Mouse (Mus musculus) retina, postnatal 7 days (tissue): ENCODE results near the gene Krt15.

Experiments
- DNase-seq: peaks from one replicate; pipeline ENCODE4 v3.0.0-alpha.2; 2012; ENCODE audit warnings: low read depth, low spot score

Gene Krt15

DNA sequence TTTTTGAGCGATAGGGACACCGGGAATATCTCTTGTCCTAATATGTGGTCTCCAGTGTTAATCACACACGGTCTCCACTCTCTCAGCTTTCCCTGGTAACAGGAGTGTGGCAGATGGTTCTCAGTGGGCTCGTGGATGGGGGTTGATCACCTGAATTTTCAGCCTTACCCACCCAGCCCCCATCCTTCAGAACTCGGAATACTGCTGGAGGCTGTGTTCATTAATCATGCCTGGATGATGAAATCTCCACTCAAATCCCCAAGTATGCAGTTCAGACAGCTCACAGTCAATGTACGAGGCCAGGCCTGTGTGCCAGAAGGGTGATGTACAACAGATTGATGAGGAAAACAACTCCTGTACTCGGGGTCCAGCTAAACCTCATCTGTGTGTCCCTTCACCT, 10.8 kb downstream of the Krt15 start:
- no peak for DNase-seq

DNA sequence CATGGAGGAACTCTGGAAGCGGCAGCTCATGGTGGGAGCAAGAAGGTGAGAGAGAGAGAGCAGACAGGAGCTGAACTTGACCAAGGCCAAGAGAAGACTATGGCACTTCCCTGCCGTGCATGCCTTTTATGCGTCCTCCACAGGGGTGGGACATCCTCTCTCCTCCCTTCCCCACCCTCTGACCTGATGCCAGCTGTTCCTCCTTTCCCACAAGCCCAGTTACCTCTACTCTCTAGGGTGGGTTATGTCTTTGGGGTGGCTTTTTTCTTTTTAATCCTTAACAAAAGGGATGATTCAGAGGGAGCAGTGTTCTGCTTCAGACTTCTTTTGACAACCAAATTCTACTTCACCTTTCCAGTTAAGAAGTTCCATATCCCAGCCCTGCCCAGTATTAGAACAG, 14.3 kb downstream of the Krt15 start, which contains the start of gene Krt13:
Gene Krt13 (minus strand): TSS at position 101 of the 400 bp plus-strand sequence.
- no peak for DNase-seq

DNA sequence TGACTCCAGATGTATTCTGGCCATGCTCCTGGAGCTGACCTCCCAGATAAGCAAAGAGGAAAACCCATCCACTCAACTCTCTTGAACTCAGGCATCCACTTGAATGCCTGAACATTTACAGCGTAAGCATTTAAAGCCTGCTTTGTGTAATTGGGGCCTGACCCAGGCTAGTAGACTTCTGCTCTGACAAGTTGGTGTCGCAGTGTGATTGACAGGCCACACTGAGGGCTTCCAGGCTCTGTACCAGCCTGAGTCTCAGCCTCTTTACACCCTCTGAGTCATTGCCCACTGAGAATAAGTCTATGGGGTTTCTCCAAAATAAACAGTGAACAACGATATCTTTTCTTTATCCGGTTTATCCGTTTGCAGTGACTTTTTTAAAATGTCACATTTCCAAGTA, 15.4 kb downstream of the Krt15 start:
- no peak for DNase-seq

DNA sequence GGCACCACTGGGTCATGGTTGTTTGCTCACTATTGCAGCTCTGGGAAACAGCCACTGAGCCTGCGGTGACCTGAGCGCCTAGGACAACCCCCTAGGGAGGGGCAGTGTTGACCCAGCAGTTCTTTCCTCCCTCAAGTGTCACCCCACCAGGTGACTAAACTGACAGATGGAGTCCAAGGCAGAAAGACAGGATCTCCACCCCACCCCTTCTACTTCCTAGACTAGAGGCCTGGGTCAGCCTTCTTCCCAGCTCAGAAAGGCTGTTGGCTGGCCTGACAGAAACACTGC, 22.0 kb downstream of the Krt15 start:
- DNase-seq: no peak

DNA sequence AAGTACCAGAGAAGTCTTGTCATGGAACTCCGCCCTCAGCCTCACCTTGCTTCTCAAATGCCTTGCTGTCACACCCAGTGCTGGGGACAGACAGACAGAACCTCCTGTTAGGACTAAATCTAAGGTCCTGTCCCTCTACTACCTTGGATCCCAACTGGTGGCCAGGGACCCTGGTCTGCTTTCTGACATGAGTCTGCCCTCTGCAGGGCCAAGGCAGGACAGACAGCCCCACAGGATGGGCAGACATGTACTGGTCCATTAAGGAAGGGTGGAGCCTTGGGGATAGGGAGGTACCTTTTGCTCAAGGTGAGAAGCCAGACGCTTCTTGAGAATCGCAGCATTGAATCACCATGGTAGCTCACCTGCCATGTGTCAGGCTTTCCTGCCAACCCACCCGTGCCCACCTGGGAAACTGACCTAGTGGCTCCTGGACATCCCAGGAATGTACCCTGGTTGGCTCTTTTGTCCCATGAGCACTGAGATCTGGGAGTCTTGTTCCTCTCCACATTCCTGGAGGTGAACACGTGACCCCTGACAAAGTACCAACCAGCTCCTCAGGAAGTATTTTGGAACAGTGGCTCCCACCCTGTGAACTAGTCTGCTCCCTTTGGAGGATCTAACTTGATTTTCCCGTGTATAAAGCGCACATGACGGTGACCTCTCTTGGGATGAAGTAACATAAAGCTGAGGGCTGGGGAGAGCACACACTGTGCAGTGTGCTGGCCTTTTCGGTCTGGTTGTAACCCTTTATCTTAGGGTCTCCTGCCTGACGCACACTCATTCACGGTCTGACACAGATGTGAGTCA, 22.6 kb downstream of the Krt15 start:
- no peak for DNase-seq

DNA sequence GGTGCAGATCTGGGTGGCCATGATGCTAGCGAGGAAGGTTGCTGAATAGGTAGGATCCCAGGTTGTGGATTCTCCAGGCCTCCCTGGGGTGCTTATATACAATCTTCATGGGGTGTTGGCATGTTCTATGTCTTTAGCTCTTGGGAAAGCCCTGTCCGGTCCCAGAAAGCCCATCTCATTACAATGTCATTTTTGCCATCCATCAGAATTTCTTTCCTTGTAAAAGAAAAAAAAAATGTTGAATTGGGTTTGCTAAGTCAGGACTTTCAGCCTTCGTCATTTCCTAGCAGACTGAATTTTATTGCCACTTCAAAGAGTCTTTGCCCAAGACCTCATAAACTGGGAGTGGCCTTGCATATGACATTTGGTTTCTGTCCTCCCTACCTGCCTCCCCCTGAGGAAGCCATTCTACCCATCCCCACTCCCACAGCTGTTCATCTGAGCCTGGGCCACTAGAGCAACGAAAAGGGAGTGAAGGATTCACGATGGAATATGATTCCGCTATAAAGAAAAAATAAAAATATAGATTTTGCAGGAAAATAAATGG, 30.1 kb downstream of the Krt15 start, which contains the start of gene Krt36:
Gene Krt36 (minus strand): TSS at position 51 of the 547 bp plus-strand sequence.
- DNase-seq: no peak

DNA sequence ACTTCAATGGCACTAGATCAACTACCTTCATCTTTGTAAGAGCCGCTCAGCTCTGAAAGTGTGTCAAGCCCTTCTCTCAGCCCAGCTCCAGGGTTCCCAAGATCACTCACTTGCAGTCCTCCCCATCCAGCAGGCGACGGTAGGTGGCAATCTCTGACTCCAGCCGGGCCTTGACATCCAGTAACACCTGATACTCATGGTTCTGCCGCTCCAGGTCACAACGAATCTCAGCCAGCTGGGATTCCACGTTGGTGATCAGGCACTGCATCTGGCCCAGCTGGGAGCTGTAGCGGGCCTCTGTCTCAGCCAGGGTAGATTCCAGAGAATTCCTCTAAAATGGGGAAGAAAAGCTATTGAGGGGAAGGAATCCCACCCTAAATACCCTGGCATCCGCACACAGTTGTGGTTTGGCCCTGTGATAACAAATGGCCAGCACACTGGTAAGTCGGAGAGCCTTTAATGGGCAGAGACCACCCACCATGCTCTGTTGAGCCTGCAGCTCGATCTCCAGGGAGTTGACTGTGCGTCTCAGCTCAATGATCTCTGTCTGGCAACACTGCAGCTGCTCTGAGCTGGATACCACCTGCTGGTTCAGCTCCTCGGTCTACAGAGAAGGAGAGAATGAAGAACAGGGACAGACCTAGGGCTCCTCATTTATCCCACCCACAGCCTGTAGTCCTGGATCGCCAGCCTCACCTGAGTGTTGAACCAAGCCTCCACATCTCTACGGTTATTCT, 32.9 kb downstream of the Krt15 start:
- no peak for DNase-seq

DNA sequence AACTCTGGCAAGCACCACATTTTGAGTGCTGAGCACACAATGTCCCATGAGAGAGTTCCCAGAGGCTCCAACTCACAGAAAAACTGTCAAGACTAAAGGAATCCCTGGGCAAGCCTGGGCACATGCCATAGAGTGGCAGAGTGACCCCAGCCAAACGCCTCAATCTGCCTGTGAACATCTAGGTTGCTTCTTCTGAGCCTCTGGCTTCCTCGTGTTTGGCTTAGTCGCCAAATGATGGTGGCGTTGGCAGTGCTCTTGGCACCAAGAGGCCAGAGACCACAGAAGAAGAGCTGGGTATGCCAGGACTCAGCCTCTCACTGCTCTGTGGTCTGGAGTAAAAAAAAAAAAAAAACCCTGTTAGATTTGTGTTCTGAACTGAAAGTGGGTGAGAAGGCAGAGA, 35.3 kb downstream of the Krt15 start:
- DNase-seq: no peak

DNA sequence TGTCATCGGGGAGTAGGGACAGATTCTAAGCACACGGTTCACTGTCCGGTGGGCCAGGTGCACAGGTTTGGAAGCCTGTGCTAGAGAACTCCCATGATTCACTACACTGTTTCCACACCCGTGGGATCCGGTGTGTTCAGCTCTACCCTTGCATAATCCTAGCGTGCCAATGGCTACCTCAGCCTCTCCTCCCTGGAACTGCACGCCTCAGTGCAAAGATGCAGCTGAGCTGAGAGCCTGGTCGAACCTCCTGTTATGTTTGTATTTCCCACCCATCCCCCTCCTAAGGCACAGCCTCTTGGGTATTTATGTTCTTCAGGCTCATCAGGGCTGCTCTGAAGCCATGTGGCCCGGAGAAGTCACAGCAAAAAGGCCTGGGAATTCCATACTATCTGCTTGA, 37.9 kb downstream of the Krt15 start:
- DNase-seq: no peak

DNA sequence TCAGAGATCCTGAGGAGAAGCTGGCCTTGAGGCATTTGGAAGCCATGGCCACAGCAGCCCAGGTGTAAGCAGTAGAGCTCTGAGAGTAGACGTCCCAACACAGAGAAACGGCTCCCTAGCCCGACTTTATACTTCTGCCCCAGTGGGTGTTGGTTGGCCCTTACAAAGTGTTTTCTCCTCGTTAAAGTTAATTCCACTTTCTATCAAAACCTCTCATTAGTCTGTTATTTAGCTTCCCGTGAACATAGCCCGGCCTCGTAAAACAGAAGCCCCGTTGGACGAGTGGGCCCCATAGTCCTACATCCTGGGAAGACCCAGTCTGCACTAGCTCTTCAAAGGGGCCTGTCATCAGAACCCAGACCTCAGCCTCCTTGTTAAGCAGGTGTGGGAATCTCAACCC, 39.6 kb downstream of the Krt15 start, which contains the start of gene Krt35:
Gene Krt35 (minus strand): TSS at position 101 of the 400 bp plus-strand sequence.
- no peak for DNase-seq

DNA sequence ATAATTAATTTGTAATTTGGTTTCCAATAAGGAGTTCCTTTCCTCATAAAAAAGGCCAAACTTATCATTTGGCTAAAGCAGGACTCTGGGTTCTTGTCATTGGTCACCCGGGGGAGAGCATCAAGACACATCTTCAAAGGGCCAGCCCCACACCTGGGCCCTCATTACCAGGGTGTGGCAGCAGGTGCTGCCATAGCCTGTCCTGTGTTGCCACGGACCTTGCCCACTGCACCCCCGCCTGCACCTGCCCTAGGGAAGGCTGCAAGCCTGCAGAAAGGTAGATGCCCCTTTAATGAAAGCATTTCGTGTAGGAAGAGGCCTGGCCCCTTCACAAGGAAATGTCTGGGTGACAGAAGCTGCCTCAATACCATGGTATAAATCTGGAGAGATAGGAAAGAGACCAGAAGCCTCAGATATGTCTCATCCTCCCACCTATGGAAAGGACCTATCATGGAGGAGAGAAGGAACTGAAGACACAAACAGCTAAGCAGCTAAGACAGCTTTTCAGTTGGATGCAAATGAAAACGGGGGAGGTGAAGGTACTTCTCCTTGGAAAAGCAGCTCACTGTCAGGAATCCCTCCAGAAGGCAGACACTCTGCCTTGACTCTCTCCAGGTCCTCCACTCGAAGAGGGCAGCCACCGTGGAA, 47.2 kb downstream of the Krt15 start:
- no peak for DNase-seq

DNA sequence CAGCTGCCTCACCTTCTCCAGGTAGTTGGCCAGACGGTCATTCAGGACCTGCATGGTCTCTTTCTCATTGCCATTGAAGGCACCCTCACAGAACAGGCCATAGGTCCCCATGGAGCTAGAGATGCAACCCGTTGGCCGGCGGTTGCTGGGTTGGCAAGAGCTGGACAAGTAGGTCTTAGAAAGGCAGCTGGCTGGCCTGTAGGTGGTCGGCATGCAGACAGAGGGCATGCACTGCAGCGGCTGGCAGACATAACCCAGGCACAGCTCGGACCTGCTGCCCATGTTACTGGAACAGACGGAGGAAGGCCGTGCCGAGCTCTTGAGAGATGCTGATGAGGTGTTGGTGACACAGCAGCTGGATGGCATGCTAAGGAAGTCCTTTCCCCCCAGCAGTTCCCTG, 47.9 kb downstream of the Krt15 start, which contains the start of gene Krt32:
Gene Krt32 (minus strand): TSS at position 366 of the 400 bp plus-strand sequence.
- no peak for DNase-seq
